Mouse (Mus musculus): ENCODE data around the gene Lamtor2.

Lamtor2 gene

GRCm38 (mm10) chr3:88503881-88504746 is 48.8 kb downstream of the Lamtor2 start:
- no peak for DNase-seq (ENCODE audit: low spot score in 2 of 2)

GRCm38 (mm10) chr3:88503505-88503863 is 49.4 kb downstream of the Lamtor2 start:
- no peak for DNase-seq (ENCODE audit: low spot score in 2 of 2)

- DNase-seq (ENCODE audit: low spot score in 2 of 2) = peak; percentile 76 to 82
Observed at GRCm38 (mm10) chr3:88502641-88503504, 50.0 kb downstream of the Lamtor2 start.

DNA sequence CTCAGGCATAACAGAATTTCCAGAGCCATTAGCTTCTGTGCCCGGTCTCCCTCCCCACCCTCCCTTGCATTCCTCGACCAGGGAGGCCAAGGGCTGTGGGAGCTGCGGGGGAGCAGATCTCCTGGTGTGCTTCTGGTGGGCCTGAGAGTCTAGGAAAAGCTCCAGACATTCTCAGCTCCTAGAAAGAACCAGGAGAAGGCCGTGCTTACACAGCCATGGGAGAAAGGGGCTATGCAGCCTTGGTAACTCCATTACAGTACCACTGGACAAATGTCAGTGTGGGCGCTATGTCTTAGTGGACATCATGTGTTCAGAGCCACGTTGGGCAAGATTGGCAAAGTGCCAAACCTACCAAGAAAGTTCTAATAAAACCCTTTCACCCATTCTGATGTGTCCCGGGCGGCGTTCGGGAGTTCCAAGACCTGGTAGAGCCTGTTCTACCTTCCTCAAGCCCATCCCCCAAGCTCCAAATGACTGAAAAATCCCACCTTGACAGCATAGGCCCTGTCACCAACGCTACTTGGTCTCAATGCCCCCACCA is 50.8 kb downstream of the Lamtor2 start:
- no peak for DNase-seq (ENCODE audit: low spot score in 2 of 2)

DNA sequence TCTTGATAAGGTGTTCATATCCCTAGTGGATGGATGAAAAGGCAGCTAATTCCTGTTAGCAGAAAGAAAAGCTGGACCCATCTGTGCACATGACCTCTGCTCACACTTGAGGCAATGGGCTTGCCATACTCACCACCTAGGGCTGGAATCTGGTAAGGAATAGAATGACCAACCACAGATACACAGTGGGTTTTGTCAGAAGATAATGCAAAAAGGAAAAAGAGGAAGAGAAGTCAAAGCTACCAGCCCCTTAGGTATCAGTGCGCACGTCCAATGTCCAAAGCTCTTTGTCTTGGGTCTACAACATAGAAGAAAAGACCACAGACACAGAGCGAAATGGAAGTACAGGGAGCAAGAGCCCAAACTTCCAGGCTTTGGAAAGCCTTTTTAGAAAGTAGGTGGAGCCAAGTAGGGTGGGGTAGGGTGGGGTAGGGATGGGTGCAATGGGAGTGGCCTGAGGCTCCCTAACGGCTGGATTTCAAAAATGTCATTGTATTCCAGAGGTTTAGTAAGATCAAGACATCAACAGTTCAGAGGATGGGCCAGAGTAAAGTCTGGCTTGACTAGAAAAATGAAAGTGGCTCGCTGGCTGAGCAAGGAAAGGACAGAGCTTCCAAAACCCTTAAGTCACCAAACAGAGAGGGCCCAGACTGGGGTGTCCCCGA is 51.4 kb downstream of the Lamtor2 start:
- DNase-seq (ENCODE audit: low spot score in 2 of 2) = no peak

GRCm38 (mm10) chr3:88500655-88501365 is 52.1 kb downstream of the Lamtor2 start:
- no peak for DNase-seq (ENCODE audit: low spot score in 2 of 2)

DNA sequence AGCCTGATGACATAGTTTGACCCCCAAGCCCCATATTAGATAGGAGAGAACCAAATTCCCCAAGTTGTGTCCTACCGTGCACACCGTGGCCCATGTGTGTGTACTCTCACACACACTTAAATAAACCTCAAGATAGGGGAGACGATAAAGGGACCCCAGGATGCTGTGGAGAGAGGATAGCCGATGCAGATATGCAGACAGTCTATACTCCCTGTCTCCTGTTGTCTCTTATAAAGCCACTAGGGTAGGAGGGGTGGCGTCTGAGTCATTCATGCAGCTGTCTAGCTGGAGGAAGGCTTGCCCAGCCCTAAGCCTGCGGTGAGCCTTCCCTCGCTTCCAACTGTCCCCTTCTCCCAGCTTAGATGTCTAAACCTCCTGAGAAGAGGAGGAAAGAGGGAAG is 52.8 kb downstream of the Lamtor2 start:
- DNase-seq (ENCODE audit: low spot score in 2 of 2) = no peak

All from natural killer cell, adult 2 months (primary cell).